Mouse (Mus musculus) heart, postnatal 0 days (tissue): ENCODE results near the gene Papolb.

Experiments used
- CTCF ChIP-seq: IDR thresholded peaks from 2 replicates; pipeline ENCODE4 v1.5.1; 2016; ENCODE audit warnings: antibody characterized with exemption, control low read depth, low read depth
- EP300 ChIP-seq: IDR thresholded peaks from 2 replicates; pipeline ENCODE4 v1.6.1; 2016; ENCODE audit warnings: antibody characterized with exemption, low read depth

DNA sequence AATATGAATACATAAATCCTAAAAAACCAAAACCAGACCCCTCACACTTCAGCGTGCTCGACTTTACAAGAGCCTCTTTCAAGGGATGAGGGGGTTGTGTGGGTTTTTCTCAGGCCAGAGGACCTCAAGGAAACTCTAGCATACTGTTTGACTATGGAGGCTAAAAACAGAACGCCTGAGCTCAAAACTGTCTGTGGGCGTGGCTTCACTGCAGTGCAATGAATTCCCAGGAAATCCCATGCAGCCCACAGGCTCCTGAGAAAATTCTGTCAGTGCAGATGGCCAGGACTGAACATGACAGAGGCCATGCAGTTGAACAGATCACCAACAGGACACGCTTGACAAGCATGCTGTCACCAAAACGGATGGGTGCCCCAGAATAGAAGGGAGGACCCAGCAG lies 10.9 kb downstream of the Papolb start:
- TF ChIP-seq CTCF = no peak
- TF ChIP-seq EP300 = no peak
